Mouse (Mus musculus): ENCODE results near the gene Ptpru.

Gene Ptpru

DNA sequence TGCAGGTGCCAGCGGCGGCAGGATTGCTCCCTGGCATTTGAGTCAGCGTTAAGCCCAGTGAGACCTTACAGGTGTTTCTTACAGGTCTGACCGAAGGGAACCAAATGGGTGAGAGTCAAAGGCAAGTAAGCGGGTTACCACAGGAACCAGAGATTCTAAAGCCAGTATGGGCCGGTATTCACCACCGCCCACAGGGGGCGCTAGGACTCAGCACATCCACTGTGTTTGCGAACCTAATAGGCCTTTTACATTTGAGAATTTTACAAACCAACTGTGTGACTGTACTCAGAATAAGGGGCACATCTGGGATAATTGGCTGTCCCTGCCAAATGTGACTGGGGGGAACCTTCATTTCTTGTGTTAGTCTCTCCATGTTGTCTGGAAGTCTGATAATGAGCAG, 54.1 kb downstream of the Ptpru start:
- DNase-seq (ENCODE audit: low spot score) = peak; percentile 21

GRCm38 (mm10) chr4:131781023-131781422, 57.1 kb downstream of the Ptpru start:
- no peak for DNase-seq (ENCODE audit: low spot score)

- DNase-seq (ENCODE audit: low spot score) = no peak
These were observed 59.3 kb downstream of the Ptpru start for GRCm38 (mm10) chr4:131778616-131779275.

DNA sequence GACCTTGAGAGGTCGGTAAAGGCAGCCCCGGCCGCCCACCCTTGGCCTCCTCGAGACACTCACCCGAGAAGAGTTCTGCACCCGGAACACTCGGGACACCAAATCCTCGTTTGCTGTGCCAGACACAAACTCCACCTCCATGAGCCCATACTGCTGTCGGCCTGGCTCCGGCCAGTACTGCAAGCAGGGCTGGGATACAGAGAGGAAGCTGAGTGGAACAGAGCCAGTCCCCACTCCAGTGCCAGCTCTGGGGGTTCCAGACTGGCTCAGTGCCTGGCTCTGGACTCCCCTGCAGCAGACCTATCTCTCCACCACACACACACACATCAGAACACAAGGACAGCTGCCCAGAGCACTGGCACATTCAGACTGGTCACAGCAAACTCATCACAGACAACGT, 66.7 kb downstream of the Ptpru start:
- DNase-seq (ENCODE audit: low spot score) = no peak

DNA sequence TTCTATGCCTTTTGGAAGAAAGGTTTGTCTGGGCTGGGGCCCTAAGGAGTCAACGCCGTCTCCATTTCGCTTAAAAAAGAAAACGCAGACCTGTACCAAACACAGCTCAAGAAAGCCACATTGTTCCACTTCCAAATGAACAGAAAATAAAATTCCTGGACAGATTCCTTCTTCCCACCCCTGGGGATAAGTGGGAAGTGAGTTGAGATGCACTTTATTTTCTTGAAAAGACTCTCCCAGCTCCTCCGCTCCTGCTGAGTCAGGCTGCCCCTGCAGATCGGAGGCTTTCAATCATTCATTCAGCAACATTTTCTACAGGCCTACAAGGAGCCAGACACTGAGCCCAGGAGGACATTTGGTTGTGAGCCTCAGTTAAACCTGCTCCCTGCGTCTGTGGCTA, 74.2 kb downstream of the Ptpru start:
- no peak for DNase-seq (ENCODE audit: low spot score)

DNA sequence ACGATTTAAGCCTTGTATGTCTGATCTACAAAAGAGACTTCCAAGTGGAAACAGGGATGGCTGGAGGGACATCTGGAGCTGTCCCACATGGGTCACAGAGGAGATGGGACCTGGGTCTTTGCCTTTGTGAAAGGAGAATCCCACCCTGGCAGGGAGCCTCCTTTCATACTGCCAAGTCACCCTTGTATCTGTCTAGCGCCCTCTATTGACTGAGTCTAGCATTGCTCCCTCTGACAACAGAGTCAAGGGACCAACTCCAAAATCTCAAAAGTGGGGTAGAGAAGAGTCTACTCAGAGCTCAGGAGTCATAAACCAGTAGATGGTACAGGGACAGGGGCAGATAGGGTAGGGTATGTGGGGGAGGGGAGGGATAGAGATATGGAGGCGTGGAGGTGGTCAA, 74.6 kb downstream of the Ptpru start:
- DNase-seq (ENCODE audit: low spot score) = no peak

GRCm38 (mm10) chr4:131762211-131762784, 75.8 kb downstream of the Ptpru start:
- no peak for DNase-seq (ENCODE audit: low spot score)

- DNase-seq (ENCODE audit: low spot score) = no peak
These were observed 85.8 kb downstream of the Ptpru start for GRCm38 (mm10) chr4:131752204-131752837.

GRCm38 (mm10) chr4:131751561-131751960, 86.5 kb downstream of the Ptpru start:
- no peak for DNase-seq (ENCODE audit: low spot score)

DNA sequence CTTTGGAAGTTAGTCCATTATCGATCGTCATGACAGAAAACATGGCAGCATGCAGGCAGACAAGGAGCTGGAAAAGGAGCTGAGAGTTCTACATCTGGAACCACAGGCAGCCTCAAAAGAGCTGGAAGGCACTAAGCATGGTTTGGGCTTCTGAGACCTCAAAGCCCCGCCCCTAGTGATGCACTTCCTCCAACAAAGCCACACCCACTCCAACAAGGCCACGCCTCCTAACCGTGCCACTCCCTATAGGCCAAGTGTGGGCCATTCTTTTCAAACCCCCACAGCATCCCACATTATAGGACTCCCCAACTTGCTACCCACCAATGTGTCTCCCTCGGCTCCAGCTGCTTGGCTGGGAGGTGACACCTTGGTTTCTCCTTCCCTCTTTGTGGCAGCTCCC, 88.3 kb downstream of the Ptpru start:
- DNase-seq (ENCODE audit: low spot score) = no peak

GRCm38 (mm10) chr4:131744685-131745043, 93.4 kb downstream of the Ptpru start:
- no peak for DNase-seq (ENCODE audit: low spot score)

GRCm38 (mm10) chr4:131743831-131744684, 94.0 kb downstream of the Ptpru start:
- no peak for DNase-seq (ENCODE audit: low spot score)

GRCm38 (mm10) chr4:131743031-131743430, 95.1 kb downstream of the Ptpru start:
- no peak for DNase-seq (ENCODE audit: low spot score)

DNA sequence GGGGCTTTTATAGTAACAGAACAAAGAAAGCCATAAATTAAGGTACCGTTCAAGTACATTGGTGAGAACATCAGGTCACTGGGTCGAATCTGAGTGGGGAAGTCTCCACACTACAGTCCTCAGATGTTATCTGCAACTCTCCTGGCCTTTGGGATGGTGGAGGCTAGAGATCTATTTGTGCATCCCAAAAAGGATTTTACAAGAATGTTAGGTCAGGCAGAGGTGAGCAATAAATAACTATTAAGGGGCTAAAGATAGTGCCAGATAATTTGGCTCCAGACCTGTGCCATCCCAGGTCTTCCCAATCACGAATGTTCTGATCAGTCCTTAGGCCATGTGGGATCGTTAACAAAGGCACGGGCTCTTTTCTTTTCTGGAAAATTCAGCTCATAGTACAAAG, 97.5 kb downstream of the Ptpru start:
- DNase-seq (ENCODE audit: low spot score) = no peak

DNA sequence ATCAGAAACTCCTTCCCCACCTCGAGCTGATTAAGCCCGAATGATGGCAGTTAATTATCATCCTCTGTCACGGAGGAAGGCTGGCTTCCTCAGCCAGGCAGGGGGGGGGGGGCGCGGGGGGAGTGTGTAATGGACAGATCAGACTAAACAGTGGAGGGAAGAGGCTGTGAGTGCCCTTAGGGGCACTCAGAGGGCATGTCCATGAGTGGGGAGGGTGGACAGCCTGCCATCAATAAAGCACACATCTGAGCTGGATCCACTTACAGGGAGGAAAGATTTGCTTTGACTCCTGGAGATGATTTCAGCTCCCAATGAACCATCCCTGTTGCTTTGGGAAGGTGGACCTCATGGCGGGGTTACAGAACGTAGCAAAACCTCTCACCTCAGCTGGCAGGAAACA, 109.5 kb downstream of the Ptpru start:
- no peak for DNase-seq (ENCODE audit: low spot score)

GRCm38 (mm10) chr4:131723415-131724080, 114.5 kb downstream of the Ptpru start:
- DNase-seq (ENCODE audit: low spot score) = peak; percentile 19

GRCm38 (mm10) chr4:131722121-131722841, 115.8 kb downstream of the Ptpru start:
- no peak for DNase-seq (ENCODE audit: low spot score)

GRCm38 (mm10) chr4:131719151-131719550, 118.9 kb downstream of the Ptpru start:
- DNase-seq (ENCODE audit: low spot score) = no peak
